Mouse (Mus musculus) E14TG2a.4 (cell line): Measurements from ENCODE around the gene Fpr2.

Experiments
- H3K27me3 ChIP-seq: 2 replicates; pipeline ENCODE4 v1.6.1; 2014; ENCODE audit warnings: low read length, control low read depth; ENCODE audit not compliant: insufficient read depth
- H3K36me3 ChIP-seq: 2 replicates; pipeline ENCODE4 v1.6.1; 2014; ENCODE audit warnings: low read length, control low read depth; ENCODE audit not compliant: insufficient read depth
- H3K4me1 ChIP-seq: replicated peaks from 2 replicates; pipeline ENCODE4 v1.6.1; 2014; ENCODE audit warnings: low read depth, low read length, control low read depth
- H3K4me3 ChIP-seq: replicated peaks from 2 replicates; pipeline ENCODE4 v1.5.1; 2014; ENCODE audit warnings: mild to moderate bottlenecking, low read length
- H3K9me3 ChIP-seq: 2 replicates; pipeline ENCODE4 v1.6.1; 2014; ENCODE audit warnings: low read length, control low read depth
- CTCF ChIP-seq: conservative IDR thresholded peaks from 2 replicates; pipeline ENCODE4 v1.5.1; 2014; ENCODE audit warnings: low read length
- NANOG ChIP-seq: IDR thresholded peaks from 2 replicates; pipeline ENCODE4 v1.6.1; 2014; ENCODE audit warnings: borderline replicate concordance, low read length, mixed read lengths
- POU5F1 ChIP-seq: IDR thresholded peaks from 2 replicates; pipeline ENCODE4 v1.6.1; 2014; ENCODE audit warnings: low read length, borderline replicate concordance

Gene Fpr2

GRCm38 (mm10) chr17:17849906-17850712, 37.5 kb upstream of the Fpr2 start:
- H3K9me3 ChIP-seq = no peaks in the 10 kb centered on the region
- H3K4me1 ChIP-seq = peaks cover 24% of the 10 kb centered on the region
- peaks cover 57% of the 10 kb centered on the region for H3K27me3 ChIP-seq
- no peak for TF ChIP-seq NANOG
- TF ChIP-seq CTCF = no peak
- TF ChIP-seq POU5F1 = no peak
- H3K4me3 ChIP-seq = peak overlapping the region; percentile 80
- no peaks in the 10 kb centered on the region for H3K36me3 ChIP-seq

- peaks cover 4% of the 10 kb centered on the region for H3K4me1 ChIP-seq
- TF ChIP-seq CTCF (no peak), NANOG (no peak), POU5F1 (no peak)
These were observed 32.4 kb upstream of the Fpr2 start, which contains the start of gene Has1 for GRCm38 (mm10) chr17:17855064-17855838. Has1 (minus strand) TSS chr17:17855205.

DNA sequence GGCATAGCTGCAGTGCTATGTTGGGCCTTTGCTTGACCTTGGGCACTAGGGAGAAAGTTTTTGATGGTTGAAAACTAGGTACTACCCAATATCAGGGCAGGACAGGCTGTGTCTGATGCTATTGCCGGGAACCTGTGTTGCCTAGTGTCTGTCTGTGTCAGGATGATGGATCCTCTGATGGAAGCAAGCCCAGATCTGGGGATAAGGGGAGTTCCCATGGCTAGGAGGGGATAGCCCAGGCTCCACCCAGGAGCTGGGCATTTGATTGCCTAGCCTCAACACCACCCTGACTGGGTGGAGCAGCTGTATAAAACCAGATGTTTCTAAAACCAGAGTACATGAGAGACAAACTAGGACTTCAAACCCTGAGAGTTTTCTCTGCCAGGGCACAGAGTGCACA, 31.0 kb upstream of the Fpr2 start:
- no peaks in the 10 kb centered on the region for H3K9me3 ChIP-seq
- TF ChIP-seq NANOG (no peak), POU5F1 (no peak), CTCF (no peak)
- H3K27me3 ChIP-seq = peaks cover 22% of the 10 kb centered on the region
- H3K36me3 ChIP-seq = no peaks in the 10 kb centered on the region
- no peak overlapping the region for H3K4me3 ChIP-seq
- H3K4me1 ChIP-seq = no peaks in the 10 kb centered on the region; the same call in 1 of the 2 replicates

More at GRCm38 (mm10) chr17:17855064-17855838, 32.4 kb upstream of the Fpr2 start, which contains the start of gene Has1:
- Histone ChIP-seq H3K4me3 (no peak within 1 kb of the TSS), H3K9me3 (no peaks in the 10 kb centered on the region), H3K36me3 (no peaks in the 10 kb centered on the region), H3K27me3 (peaks cover 34% of the 10 kb centered on the region)

GRCm38 (mm10) chr17:17857446-17857845, 30.2 kb upstream of the Fpr2 start:
- H3K27me3 ChIP-seq = peaks cover 17% of the 10 kb centered on the region
- H3K4me1 ChIP-seq = no peaks in the 10 kb centered on the region; the same call in 1 of the 2 replicates
- TF ChIP-seq POU5F1 (no peak), NANOG (no peak), CTCF (no peak)
- no peak overlapping the region for H3K4me3 ChIP-seq
- no peaks in the 10 kb centered on the region for H3K9me3 ChIP-seq
- H3K36me3 ChIP-seq = no peaks in the 10 kb centered on the region

- no peaks in the 10 kb centered on the region for H3K9me3 ChIP-seq
- no peaks in the 10 kb centered on the region; the same call in 1 of the 2 replicates for H3K4me1 ChIP-seq
- TF ChIP-seq POU5F1 (no peak), NANOG (no peak), CTCF (no peak)
- peaks cover 13% of the 10 kb centered on the region for H3K27me3 ChIP-seq
- H3K4me3 ChIP-seq = no peak overlapping the region
- H3K36me3 ChIP-seq = no peaks in the 10 kb centered on the region
These were observed 27.5 kb upstream of the Fpr2 start for GRCm38 (mm10) chr17:17860110-17860509.

- H3K4me1 ChIP-seq = no peaks in the 10 kb centered on the region
- TF ChIP-seq CTCF = no peak
- TF ChIP-seq NANOG = no peak
- no peak for TF ChIP-seq POU5F1
- no peak overlapping the region for H3K4me3 ChIP-seq
- H3K9me3 ChIP-seq = no peaks in the 10 kb centered on the region
- no peaks in the 10 kb centered on the region for H3K27me3 ChIP-seq
- no peaks in the 10 kb centered on the region for H3K36me3 ChIP-seq
These were observed 25.3 kb upstream of the Fpr2 start for GRCm38 (mm10) chr17:17862360-17862759.

DNA sequence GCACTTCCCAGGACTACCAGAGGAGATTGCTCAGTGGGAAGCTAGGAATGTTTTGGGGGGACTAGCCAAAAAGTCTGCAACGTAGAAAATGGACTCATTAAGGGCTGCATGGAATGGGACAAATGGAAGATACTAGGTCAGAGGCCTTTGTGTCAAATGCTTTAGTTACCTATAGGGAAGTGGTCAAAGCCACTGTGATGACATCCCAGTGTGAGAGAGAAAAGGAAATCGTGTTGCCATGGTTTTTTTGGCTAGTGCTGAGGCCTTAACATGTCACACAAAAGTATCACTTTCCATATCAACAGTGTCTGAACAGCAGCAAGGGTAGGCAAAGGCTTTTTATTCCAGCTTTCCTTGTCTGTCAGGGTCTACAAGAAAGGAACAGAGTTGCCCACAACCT, 22.5 kb upstream of the Fpr2 start:
- H3K27me3 ChIP-seq = no peaks in the 10 kb centered on the region
- H3K4me3 ChIP-seq = no peak overlapping the region
- TF ChIP-seq NANOG (no peak), CTCF (no peak), POU5F1 (no peak)

DNA sequence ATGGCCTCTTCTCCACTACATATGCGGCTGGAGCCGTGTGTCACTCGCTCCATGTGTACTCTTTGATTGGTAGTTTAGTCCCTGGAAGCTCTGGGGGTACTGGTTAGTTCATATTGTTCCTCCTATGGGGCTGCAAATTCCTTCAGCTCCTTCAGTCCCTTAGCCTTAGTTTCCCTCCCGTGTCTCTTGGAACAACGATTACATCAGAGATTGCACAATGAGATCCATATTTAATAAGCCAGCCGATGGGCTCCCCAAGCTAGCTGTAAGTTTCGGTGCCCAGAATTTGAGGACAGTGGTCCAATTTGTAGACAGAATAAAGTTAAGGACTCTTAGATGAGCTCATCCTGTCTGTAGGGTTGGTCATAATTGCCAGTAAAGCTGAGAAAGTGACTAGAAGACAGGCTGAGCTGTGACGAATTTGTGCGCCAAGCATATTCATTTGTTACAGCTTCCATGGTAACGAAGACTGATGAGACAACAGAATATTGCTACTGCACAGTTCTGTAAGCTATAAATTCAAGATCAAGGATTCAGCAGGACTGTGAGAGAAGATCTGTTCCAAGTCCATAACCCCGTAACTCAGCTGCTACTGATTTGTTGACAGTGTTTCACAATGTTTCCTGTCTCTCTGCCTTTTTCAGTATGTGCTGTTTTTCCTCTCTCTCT, 20.7 kb upstream of the Fpr2 start:
- no peaks in the 10 kb centered on the region for H3K36me3 ChIP-seq
- no peaks in the 10 kb centered on the region for H3K9me3 ChIP-seq
- no peaks in the 10 kb centered on the region for H3K4me1 ChIP-seq
- TF ChIP-seq CTCF (no peak), NANOG (no peak), POU5F1 (no peak)
- no peaks in the 10 kb centered on the region for H3K27me3 ChIP-seq
- H3K4me3 ChIP-seq = no peak overlapping the region

More for the DNA sequence above, 22.5 kb upstream of the Fpr2 start:
- H3K9me3 ChIP-seq = no peaks in the 10 kb centered on the region
- H3K4me1 ChIP-seq = no peaks in the 10 kb centered on the region
- H3K36me3 ChIP-seq = no peaks in the 10 kb centered on the region
